Mouse (Mus musculus) hindbrain, embryonic 15.5 days (tissue): ENCODE data around the gene Gpr137. TPM values are rescaled to one million over a fixed set of nuclear protein-coding genes. Genes with fewer than 3 reads are reported as not detected.
A peak's percentile ranks its signal among the peaks of the same experiment; 100 is the strongest.

Experiments
- ATAC-seq: fragments of 200-750 bp; cut with Nextera tagmentation; 2 replicates; pipeline ENCODE4 v1.8.0; 2017; ENCODE audit warnings: low read depth, moderate number of reproducible peaks, moderate TSS enrichment; ENCODE audit not compliant: low FRiP score
- H3K27ac ChIP-seq: fragments of 300-500 bp; sonication (generic); replicated peaks from 2 replicates; pipeline ENCODE4 v1.5.1; 2015; ENCODE audit warnings: mild to moderate bottlenecking, inconsistent platforms
- H3K27me3 ChIP-seq: fragments of 300-500 bp; sonication (generic); 2 replicates; pipeline ENCODE4 v1.6.1; 2015; ENCODE audit warnings: control low read depth, inconsistent platforms
- H3K36me3 ChIP-seq: fragments of 300-500 bp; sonication (generic); 2 replicates; pipeline ENCODE4 v1.6.1; 2015; ENCODE audit warnings: control low read depth, inconsistent platforms
- H3K4me1 ChIP-seq: fragments of 300-500 bp; sonication (generic); replicated peaks from 2 replicates; pipeline ENCODE4 v1.6.1; 2015; ENCODE audit warnings: control low read depth, inconsistent platforms
- H3K4me2 ChIP-seq: fragments of 300-500 bp; sonication (generic); 2 replicates; pipeline ENCODE4 v1.6.1; 2015; ENCODE audit warnings: moderate library complexity, mild to moderate bottlenecking, inconsistent platforms
- H3K4me3 ChIP-seq: fragments of 300-500 bp; sonication (generic); 2 replicates; pipeline ENCODE4 v1.5.1; 2015; ENCODE audit warnings: mild to moderate bottlenecking, inconsistent platforms
- H3K9ac ChIP-seq: fragments of 300-500 bp; sonication (generic); 2 replicates; pipeline ENCODE4 v1.6.1; 2015; ENCODE audit warnings: inconsistent platforms
- H3K9me3 ChIP-seq: fragments of 300-500 bp; sonication (generic); 2 replicates; pipeline ENCODE4 v1.6.1; 2016; ENCODE audit warnings: control low read depth, inconsistent platforms
- WGBS: fragments of 180-500 bp; shearing (Covaris S2); methylation state at CpG from one replicate; pipeline ENCODE4 v1.1.7; 2015; 5-methylcytosine and 5-hydroxymethylcytosine counted together
- polyA plus RNA-seq: library from polyadenylated mRNA; unstranded; fragments of >200 nt; fragmentation: Nextera tagmentation; extraction: Ambion mirVana; gene quantifications from 2 replicates; pipeline ENCODE4 v1.2.1, GENCODE M21; 2015

Gpr137 gene
- polyA plus RNA-seq, 1 experiment from 2014 or later, result 79.2 TPM

DNA sequence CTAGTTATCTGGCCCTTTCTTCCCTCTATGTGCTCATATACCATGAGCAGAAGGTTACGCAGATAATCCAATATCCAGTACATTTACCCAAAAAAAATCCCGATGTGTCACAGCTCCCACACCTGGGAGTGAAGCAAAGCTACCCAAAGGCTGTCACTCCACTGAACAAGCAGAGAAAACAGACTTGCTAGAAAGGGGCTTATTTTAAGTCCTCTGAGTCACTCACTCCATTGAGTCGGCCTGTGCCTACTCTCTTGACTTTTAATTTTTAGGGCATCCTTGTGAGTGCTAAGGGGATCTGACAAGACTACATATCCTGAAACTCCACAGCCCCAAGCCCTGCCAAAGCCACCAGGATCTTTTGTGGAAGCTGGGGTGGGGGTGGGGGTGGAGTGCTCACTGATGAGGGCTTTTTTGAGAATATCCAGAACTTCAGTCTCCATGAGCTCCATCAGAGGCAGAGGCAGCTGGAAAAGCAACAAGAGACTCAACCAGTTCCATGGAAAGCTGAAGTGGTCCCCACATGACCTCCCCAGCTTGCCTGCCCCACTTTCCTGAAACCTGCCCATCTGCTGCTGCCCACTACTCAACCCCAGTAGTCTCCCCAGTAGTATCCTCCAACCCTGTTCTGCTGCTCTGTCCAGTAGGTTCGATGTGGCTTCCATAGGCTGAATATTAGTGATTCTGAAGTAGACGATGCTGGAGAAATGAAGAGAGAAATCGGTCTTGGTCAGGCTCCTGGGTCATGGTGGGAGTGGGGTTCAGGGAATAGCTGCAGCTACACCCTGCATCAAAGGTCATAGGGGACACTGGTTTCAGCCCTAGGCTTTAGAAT is 19.2 kb downstream of the Gpr137 start:
- peaks cover 51% of the 10 kb centered on the region for H3K27me3 ChIP-seq
- peak overlapping the region; percentile 74; the same call in 1 of the 2 replicates for H3K4me3 ChIP-seq
- WGBS, result 54% methylated on average over 6 of the region's 6 CpGs
- H3K27ac ChIP-seq, result no peak overlapping the region
- no peak overlapping the region for H3K9ac ChIP-seq
- no peak for ATAC-seq
- H3K4me2 ChIP-seq, result peak overlapping the region; percentile 91
- no peaks in the 10 kb centered on the region for H3K9me3 ChIP-seq
- H3K4me1 ChIP-seq, result peaks cover 53% of the 10 kb centered on the region
- no peaks in the 10 kb centered on the region for H3K36me3 ChIP-seq

DNA sequence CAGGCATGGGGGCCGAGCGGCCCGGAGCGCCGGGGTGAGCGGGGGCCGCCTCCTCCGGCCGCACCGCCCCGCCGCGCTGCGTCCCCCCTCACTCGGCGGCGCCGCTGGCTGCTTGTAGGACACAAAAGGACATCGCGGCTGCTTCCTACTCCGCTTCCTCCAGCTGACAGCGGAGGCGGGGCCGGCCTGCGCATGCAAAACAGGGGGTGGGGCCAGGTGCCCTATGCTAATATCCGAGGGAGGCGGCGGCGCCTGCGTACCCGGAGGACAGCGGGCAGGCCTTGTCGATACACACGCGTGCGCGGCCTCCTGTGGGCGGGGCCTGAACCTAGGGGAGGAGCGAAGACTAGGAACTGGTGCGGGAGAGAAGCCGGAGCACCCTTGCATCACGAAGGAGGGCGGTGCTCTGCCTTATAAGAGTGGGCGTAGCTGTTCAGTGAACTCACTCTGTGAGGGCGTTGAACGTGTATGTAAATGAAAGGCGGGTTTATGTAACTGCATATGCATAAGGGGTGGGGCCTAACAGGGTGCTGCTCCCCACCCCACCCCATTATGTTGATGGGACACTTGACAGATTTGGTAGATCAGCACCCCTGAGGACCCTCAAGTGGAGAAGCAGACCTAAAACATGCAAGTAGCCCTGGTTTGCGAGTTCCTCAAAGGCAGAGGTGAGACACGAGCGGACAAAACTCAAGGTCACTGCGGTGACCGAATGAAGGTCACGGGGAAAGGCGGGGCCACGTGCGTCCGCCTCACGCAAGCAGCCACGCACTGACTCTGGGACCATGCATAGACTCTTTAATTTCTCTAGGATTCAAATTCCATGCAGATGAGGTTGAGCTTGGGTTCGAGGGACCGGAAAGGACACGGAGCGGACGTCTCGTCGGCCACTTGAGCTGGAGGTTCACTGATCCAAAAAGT is 20.4 kb downstream of the Gpr137 start, which contains the start of gene Esrra:
TSS of gene Esrra (minus strand) at position 167 of the 921 bp plus-strand sequence.
- Histone ChIP-seq H3K36me3 (no peaks in the 10 kb centered on the region), H3K9ac (peak within 1 kb of the TSS; percentile 79), H3K4me3 (peak within 1 kb of the TSS; percentile 74), H3K9me3 (no peaks in the 10 kb centered on the region), H3K4me2 (peak within 1 kb of the TSS; percentile 91), H3K4me1 (peaks cover 52% of the 10 kb centered on the region), H3K27me3 (peaks cover 39% of the 10 kb centered on the region), H3K27ac (peak within 1 kb of the TSS; percentile 86)
- under 1% methylated on average over 54 of the region's 66 CpGs for WGBS
- ATAC-seq, result peak; percentile 96

DNA sequence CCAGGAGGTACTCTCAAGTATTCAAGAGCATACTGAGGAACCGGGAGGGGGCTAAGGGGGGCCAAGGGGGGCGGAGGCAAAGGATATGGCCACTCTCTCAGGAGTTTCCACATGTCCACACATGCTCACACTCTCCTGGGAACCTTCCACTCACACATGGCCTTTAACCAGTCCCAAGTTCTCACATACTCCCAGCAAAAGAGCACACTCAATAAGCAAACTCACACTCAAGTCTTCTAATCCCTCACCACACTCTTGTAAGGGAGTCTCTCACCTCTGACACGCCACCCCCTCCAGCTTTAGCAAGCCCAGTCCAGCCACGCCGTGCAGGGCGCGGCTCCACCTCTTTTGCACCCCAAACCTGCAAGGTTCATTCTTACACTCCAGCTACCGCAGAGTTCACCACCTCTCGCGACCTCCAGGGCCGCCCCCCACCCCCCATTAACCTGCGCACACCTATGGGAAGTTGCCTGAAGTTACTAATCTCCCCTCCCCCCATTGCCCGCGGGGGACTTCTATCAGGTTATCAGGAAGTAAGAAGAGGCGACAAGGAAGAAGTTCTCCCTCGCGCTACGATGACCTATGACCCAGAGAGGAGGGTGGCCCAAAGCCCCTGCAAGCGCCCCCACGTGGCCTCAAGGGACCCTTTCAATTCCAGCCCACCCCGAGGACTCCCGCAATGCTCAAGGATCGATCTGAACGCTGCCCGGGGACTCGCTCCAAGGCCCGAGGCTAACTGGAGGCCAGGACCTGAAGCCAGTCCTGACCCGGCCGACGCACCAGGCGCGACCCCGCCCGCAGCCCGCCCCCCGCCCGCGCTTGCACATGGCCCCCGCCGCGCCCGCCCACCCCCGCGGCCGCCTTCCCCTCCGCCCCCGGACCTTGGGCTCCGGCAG is 21.3 kb downstream of the Gpr137 start:
- Histone ChIP-seq H3K9me3 (no peaks in the 10 kb centered on the region), H3K4me2 (peak overlapping the region; percentile 91), H3K4me3 (peak overlapping the region; percentile 74), H3K27ac (peak overlapping the region; percentile 86), H3K27me3 (peaks cover 30% of the 10 kb centered on the region), H3K9ac (peak overlapping the region; percentile 79), H3K4me1 (peaks cover 46% of the 10 kb centered on the region), H3K36me3 (no peaks in the 10 kb centered on the region)
- WGBS, result under 1% methylated on average over 45 of the region's 48 CpGs
- ATAC-seq, result peak; percentile 5; the same call in 1 of the 2 replicates

DNA sequence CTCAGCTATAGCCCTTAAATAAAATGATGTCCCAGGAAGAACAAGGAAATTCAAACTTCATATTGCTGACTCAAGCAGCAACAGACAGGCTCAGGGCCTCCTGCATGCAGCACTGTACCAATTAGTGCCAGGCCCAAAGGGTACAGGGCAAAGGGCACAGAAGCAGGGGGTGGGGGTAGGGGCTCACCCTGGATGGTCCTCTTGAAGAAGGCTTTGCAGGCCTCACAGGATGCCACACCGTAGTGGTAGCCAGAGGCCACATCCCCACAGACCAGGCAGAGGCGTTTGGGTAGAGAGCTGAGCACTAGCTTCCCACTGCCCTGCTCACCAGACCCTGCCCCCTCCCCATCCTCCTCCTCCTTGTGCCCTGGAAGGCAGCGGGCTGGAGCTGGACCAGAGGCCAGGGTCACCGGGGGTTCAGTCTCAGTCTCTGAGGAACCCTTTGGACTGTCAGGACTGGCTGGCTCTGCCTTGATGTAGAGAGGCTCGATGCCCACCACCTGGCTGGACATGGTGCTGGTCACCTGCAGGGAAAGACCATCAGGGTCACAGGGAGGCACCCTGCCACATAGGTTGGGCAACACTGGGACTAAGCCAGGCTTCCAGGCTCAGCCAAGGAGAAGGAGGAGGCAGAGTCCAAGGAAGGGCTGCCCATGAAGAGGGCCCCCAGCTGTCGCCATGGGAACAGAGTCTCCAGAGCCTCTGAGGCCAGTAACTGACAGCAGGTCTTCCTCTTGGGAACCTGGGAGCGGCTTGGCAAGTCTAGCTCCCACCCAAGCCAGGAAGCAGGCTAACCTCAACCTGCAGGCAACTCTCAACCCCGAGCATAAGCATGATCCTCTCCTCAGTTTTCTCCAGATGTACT is 22.2 kb downstream of the Gpr137 start:
- 39% methylated on average over 8 of the region's 8 CpGs for WGBS
- ATAC-seq, result no peak
- H3K27me3 ChIP-seq, result peaks cover 21% of the 10 kb centered on the region
- peak overlapping the region; percentile 91 for H3K4me2 ChIP-seq
- peaks cover 38% of the 10 kb centered on the region for H3K4me1 ChIP-seq
- peak overlapping the region; percentile 86; the same call in 1 of the 2 replicates for H3K27ac ChIP-seq
- H3K9ac ChIP-seq, result peak overlapping the region; percentile 79
- no peaks in the 10 kb centered on the region for H3K36me3 ChIP-seq
- H3K9me3 ChIP-seq, result no peaks in the 10 kb centered on the region
- H3K4me3 ChIP-seq, result peak overlapping the region; percentile 74

DNA sequence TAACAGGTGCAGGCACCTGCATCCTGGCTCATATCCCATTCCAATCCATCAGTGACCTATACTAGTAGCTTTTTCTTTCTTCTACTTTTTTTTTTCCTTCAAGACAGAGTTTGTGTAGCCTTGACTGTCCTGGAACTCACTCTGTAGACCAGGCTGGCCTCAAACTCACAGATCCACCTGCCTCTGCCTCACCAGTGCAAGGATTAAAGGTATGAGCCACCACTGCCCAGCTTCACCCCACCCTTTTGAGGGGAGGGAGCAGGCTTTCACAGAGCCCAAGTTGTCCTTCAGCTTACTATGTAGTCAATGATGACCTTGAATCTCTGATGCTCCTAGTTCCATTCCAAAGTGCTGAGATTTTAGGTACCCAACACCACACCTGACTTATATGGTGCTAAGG is 22.8 kb downstream of the Gpr137 start:
- H3K9ac ChIP-seq, result peak overlapping the region; percentile 79; the same call in 1 of the 2 replicates
- no peak for ATAC-seq
- peak overlapping the region; percentile 91; the same call in 1 of the 2 replicates for H3K4me2 ChIP-seq
- H3K27ac ChIP-seq, result no peak overlapping the region
- H3K9me3 ChIP-seq, result no peaks in the 10 kb centered on the region
- H3K4me3 ChIP-seq, result 0 out of 2 replicates have a peak overlapping the region, but pooled peaks have one; percentile 74
- H3K36me3 ChIP-seq, result no peaks in the 10 kb centered on the region
- peaks cover 15% of the 10 kb centered on the region for H3K27me3 ChIP-seq
- H3K4me1 ChIP-seq, result peaks cover 32% of the 10 kb centered on the region

- H3K27me3 ChIP-seq, result peaks cover 5% of the 10 kb centered on the region
- ATAC-seq, result no peak
- H3K27ac ChIP-seq, result no peak overlapping the region
- H3K9ac ChIP-seq, result no peak overlapping the region
- no peak overlapping the region for H3K4me3 ChIP-seq
- peaks cover 6% of the 10 kb centered on the region; the same call in 1 of the 2 replicates for H3K36me3 ChIP-seq
- H3K9me3 ChIP-seq, result no peaks in the 10 kb centered on the region
- 92% methylated on average over 4 of the region's 4 CpGs for WGBS
- peaks cover 32% of the 10 kb centered on the region for H3K4me1 ChIP-seq
- H3K4me2 ChIP-seq, result no peak overlapping the region
Observed at GRCm38 (mm10) chr19:6918321-6918720, 24.0 kb downstream of the Gpr137 start.

DNA sequence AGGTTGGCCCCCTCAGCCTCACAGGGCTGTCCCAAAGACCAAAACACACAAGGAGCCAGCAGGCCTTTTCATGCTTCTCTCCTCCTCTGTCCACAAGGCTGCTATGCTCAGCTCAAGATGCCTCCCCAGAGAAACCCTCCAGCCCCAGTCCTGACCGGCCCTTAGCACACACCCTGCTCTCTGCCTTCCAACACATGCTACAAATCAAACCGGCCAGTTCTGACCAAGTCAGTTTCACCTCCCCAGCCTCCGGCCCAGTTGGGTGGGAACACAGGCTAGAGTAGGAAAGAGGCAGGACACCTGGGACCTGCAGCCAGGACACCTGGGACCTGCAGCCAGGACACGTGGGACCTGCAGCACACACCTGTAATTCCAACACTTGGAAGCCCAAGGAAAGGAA is 25.8 kb downstream of the Gpr137 start:
- Histone ChIP-seq H3K9me3 (no peaks in the 10 kb centered on the region), H3K4me1 (peaks cover 26% of the 10 kb centered on the region), H3K27ac (no peak overlapping the region), H3K9ac (no peak overlapping the region), H3K4me2 (no peak overlapping the region), H3K27me3 (no peaks in the 10 kb centered on the region), H3K4me3 (no peak overlapping the region), H3K36me3 (peaks cover 25% of the 10 kb centered on the region)
- WGBS, result 89% methylated on average over 4 of the region's 4 CpGs
- no peak for ATAC-seq

GRCm38 (mm10) chr19:6915276-6915675 is 27.0 kb downstream of the Gpr137 start:
- Histone ChIP-seq H3K27ac (no peak overlapping the region), H3K4me3 (no peak overlapping the region), H3K27me3 (no peaks in the 10 kb centered on the region), H3K36me3 (peaks cover 27% of the 10 kb centered on the region), H3K4me2 (no peak overlapping the region), H3K9ac (no peak overlapping the region), H3K4me1 (peaks cover 27% of the 10 kb centered on the region), H3K9me3 (no peaks in the 10 kb centered on the region)
- 89% methylated on average over 4 of the region's 4 CpGs for WGBS
- no peak for ATAC-seq

DNA sequence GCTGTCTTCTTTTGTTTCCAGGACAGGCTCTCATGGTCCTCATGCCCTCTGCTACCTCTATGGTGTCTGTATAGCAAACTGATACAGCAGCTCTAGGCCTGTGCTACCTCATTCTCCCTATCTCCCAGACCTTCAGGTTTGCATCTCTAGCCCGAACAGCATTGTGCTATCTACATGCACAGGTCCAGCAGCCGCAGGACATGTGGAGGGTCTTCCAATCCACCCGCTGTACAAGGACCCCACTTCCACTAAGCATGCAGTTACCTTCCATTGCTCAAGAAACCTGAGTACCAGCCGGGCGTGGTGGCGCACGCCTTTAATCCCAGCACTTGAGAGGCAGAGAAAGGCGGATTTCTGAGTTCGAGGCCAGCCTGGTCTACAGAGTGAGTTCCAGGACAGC is 27.7 kb downstream of the Gpr137 start:
- Histone ChIP-seq H3K4me1 (peaks cover 20% of the 10 kb centered on the region), H3K27me3 (no peaks in the 10 kb centered on the region), H3K9me3 (no peaks in the 10 kb centered on the region), H3K9ac (no peak overlapping the region), H3K36me3 (peaks cover 27% of the 10 kb centered on the region), H3K27ac (no peak overlapping the region), H3K4me2 (no peak overlapping the region), H3K4me3 (no peak overlapping the region)
- WGBS, result 93% methylated on average over 9 of the region's 9 CpGs
- no peak for ATAC-seq

GRCm38 (mm10) chr19:6913991-6914390 is 28.3 kb downstream of the Gpr137 start:
- H3K4me1 ChIP-seq, result peaks cover 14% of the 10 kb centered on the region
- H3K4me2 ChIP-seq, result no peak overlapping the region
- H3K27me3 ChIP-seq, result no peaks in the 10 kb centered on the region
- ATAC-seq, result no peak
- H3K4me3 ChIP-seq, result no peak overlapping the region
- WGBS, result 75% methylated on average over 11 of the region's 11 CpGs
- no peak overlapping the region for H3K27ac ChIP-seq
- H3K36me3 ChIP-seq, result peaks cover 27% of the 10 kb centered on the region
- no peak overlapping the region for H3K9ac ChIP-seq
- H3K9me3 ChIP-seq, result no peaks in the 10 kb centered on the region
